Mouse (Mus musculus): ENCODE results near the gene Arl11.
A peak's percentile ranks its signal among the peaks of the same experiment; 100 is the strongest.

Gene Arl11

DNA sequence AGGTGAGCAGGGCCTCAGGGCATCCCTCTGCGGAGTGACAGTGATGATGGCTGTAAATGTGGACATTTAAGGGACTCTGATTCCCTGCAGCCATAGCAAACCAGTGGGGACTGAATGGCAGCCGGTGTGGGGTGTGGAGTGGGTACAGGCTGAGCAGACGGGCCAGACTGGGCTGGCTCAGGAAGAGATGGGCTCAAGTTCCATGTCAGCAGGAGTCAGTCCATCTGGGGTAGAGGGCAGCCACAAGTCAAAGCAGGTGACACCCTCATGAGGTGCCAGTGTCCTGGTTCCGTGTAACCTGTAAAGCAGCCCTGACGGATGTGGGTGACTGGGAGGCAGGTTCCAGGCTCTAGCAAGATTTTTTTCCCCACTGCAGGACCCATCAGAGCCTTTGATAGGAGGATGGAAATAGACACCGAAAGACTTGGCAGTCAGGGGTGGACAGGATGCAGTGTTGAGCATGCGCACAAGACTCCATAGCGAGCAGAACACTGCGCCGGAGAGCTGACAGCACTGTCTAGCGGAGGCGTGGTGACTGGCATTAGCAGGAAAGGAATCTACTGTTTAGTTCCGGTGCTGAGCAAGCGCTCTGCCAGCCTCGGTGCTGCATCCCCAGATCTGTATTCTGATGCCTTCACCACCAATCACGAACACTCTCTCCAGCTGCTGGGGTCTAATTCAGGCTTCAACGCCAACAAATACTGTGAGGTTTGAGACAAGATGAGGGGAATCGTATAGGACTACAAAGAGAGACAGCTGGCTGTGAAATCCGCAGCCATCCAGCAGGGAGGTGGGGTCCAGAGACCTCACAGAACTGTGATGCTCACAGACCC, 18.3 kb downstream of the Arl11 start:
- DNase-seq = peak; percentile 77 to 84

DNA sequence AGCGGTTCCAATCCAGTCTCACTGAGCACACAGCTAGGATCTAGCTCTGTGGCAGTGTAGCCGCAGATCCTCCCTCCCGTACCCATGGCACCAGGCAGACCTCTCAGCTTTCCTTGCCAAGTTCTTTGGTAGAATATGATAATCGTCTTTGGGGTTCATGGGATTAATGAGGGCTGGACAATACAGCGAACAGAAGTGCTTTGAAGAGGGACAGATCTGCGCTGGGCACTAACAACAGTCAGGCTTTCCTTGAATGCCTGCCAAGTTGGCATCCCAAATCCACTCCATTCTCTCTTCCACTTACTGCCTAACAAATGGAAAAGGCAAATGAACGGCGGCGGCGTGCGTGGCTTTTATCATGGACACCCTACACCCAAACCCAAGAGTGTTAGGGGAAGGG, 21.0 kb downstream of the Arl11 start:
- DNase-seq = no peak

DNA sequence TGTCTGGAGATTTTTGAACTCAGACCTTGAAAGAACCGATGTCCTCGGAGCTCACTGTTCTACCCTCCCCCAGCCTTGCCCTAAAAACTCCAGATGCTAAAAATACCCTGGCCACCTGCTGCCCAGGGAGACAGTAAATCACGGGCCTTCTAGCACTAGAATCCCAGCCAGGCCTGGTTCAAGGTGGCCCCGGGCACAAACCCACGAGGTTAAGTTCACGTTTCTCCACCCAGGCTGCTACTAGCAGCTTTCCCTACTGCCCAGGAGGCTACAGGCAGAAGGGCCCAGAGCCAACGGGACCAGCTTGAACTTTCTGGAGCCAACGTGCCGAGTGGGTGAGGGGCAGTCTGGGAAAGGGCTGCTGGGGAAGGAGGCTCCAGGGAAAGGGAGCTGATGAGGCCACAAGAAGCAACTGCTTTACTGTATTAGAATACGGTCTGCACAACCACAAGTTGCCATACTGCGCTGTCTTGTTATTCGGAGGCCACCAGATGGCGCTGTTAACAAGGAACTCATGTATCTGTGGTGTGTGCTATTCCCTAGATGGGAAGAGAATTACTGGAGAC, 21.5 kb downstream of the Arl11 start:
- peak; percentile 60 to 81 for DNase-seq

DNA sequence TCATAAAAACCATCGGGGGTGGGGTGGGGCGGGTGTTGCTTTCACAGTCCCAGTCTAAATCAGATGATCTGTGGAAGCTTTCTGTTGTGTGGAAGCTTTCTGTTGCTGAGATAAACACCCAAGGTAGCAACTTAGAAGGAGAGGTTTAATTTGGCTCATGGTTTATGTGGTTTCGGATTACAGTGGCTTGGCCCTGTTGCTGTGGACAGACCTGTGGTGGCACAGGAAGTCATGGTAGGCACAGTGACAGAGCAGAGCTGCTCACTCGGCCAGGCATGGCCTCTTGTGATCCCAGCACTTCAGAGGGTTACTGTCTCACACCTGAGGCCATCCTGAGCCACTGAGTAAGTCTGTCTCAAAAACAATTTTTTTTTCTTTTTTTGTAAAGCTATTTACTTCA, 29.8 kb downstream of the Arl11 start:
- DNase-seq = no peak

DNA sequence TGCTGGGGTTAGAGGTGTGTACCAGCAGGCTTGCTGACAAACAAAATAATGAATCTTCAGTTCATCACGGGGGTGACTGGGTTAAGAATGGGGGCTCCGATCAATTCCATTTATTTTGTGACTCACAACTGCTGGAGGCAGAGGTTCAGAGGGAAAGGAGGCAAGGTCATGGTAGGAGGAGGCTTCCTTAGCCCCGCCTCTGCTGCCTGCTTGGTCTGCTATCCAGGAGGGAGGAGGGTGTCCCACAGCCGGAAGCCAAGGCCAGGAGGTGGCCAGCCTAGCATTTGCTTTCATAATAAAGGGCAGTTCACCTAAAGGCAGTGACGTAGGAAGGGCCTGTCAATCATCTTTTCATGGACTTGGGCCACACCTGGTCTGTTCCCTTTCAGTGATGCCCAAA, 35.0 kb downstream of the Arl11 start:
- no peak for DNase-seq

DNA sequence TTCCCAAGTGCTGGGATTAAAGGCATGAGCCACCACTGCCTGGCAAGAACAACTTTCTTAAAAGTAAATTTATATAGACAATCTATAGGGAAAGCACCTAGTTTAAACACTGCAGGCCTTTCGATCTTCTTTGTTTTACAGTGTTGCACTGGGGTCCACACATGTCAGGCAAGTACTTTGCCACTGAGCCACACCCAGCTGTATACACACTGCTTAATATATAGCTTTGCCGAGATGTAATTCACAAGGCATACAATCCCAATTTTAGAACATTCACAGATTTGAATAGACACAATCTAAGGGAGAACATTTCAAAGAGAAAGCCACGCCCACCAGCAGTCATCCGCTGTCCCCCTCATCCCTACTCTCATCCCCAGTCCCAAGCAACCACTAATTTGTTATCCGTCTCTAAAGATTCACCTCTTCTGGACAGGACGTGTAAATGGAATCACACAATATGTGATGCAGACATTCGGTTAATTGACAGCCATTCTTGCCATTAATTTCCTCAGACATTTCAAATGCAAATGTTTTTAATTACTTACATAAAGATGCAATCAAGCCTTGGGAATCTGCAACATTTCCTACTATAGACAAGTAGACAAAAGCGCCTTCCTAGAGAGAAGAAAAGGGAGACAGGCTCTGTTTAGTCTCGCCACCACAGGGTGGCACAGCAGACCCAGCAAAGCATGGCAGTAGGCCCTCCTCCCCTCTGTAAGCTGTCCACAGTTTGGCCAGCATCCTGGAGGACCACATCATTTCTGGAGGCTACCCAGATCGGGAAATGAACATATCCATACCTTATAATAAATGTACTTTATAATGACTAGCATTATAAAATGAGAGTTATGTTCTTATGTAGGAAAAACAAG, 37.5 kb downstream of the Arl11 start:
- no peak for DNase-seq

DNA sequence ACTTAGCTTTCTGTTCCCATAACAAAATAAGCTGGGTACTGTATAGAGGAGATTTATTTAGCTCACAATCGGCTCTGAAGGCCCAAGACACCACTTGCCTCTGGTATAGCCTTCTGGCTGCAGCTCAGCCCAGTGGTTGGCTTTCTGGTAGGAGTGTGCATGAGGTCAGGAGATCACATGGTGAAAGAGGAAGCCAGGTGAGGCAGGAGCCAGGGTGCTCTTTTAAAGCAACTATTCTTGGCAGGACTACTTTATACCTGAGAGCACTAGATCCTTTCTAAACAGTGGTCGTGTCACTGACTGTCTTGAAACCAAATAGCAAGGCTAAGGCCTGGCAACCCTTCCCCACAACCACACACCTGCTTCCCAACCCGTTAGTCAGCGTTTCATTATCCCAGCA, 40.3 kb downstream of the Arl11 start:
- DNase-seq = no peak

DNA sequence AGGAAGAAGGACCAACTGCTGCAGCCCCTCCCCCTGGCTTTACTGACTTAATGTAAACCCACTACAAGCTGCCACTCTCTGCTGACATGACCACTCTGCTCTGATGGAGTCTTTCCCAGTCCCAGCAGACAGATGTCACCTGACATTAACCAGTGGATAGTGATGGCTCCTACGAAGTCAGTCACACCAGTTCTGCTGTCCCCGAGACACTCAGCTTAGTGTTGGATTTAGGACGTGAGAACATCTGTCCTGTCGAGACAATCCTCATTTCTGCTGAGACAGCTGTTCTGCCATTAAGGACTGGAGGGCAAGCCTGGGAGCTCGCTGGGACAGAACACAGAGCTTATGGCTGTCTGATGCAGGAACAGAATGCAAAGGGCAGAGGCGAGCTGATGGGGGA, 41.3 kb downstream of the Arl11 start:
- no peak for DNase-seq

DNA sequence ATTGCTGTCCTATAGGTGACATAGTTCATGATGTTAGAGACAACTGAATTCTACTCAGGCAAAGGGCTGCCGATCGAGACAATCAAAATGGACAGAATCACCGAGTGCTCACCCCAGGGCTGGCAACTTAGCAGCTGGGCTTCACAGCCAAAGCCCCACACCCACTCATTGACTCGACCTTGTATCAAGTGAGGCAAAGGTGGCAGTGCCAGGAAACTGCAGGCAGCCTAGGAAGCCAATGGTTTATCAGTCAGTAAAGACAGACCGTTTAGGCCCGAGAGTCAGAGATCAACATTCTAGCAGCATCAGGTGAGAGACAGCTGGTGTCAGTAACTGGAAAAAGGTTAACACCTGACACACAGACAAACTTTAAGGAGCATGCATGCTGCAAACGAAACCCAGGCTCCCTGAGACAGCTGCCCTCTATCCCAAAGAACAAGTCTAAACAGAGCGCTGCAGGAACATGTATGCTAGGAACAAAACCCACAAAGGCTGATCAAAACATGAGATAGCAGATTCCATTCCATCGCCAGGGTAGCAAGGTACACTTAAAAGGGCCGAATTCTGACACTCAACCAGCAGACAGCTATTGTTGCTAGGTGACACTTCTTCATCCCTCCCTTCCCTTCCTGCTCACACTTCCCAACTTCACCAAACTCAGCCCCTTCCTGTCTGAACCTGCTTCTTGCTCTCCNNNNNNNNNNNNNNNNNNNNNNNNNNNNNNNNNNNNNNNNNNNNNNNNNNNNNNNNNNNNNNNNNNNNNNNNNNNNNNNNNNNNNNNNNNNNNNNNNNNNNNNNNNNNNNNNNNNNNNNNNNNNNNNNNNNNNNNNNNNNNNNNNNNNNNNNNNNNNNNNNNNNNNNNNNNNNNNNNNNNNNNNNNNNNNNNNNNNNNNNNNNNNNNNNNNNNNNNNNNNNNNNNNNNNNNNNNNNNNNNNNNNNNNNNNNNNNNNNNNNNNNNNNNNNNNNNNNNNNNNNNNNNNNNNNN, 45.0 kb downstream of the Arl11 start:
- DNase-seq = no peak

DNA sequence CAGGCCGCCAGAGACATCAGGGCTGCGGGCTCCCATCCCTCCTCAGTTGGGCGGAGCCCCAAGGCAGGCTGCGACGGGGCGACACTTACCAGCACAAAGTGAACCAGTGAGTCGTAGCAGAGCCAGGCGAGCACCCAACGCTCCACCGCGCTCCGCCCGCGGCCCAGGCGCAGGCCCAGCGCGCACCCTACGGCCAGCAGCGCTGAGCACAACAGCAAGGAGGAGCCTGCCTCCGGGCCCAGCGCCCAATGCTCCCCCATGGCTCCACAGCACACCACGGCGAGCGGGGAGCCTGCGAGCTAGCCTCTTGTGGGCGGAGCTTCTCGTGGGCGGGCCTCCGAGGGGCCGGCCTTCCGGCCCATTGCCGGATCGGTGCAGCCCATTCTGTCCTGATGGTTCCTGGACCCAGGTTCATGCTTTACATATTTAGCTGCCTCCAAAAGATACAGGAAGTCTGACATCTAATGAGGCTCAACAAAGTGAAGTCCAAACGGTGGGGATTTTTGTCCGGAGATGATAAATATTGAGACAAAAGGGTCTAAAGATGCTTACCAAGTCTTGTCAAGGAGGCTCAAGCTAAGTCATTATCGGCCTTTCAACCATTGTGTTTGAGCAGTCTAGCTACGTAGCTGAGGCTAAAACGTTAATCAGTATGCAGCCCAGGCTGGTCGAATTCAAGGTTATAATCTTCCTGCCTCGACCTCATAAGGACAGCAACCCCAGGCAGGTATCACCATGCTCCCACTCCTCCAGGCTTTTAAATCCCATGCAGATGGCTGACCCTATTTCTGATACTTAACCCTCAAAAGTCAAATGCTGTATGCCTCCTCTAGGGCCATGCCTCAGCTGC, 50.8 kb downstream of the Arl11 start, which contains the start of gene Ebpl:
Gene Ebpl (minus strand): TSS at position 309 of the 850 bp plus-strand sequence.
- DNase-seq = peak; percentile 91 to 95

DNA sequence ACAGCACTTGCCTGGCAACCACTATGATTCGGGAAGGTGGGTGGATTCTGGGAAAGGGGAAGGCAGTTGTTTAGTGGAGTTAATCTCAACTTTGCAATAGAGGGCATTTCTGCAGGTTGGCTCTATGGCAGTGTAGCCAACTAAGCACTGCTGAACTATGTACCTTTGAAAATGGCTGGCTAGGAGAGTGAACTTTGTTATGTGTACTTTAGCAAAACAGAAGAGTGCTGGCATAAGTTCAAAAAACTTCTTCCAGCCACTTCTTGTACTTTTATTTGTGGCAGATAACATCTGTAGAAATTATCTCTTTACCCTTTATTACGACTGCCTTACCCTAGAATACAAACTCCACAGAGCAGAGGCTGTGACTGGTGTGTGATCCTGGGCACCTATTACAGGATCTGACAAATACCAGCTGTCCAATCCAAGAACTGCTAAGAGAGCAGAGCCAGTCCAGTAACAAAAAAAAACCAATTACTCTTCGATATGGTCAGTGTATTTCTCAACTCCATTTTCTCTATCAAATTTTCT, 51.5 kb downstream of the Arl11 start:
- no peak for DNase-seq

All from lung, postnatal 4 days (tissue).